Mouse (Mus musculus): Measurements from ENCODE around the gene Ptpn14.

GRCm38 (mm10) chr1:189800211-189800961 is 72.3 kb downstream of the Ptpn14 start:
- TF ChIP-seq POLR2A (IDR thresholded peaks at IDR 0.05; ENCODE audit: insufficient read depth, low read depth, low read length) (no peak), CTCF (IDR thresholded peaks at IDR 0.05) (no peak), EP300 (IDR thresholded peaks at IDR 0.05; ENCODE audit: insufficient read depth, low read depth, low read length) (no peak)
